Mouse (Mus musculus): ENCODE data around the gene Kcnab2. TPM values are rescaled to one million over a fixed set of nuclear protein-coding genes. Genes with fewer than 3 reads are reported as not detected.

Kcnab2 gene
- total RNA-seq (2017): 49.3 and 49.7 TPM in 2 replicates

- ATAC-seq (ENCODE audit: extremely low read depth, insufficient number of reproducible peaks, low FRiP score, poor library complexity, severe bottlenecking): peak; percentile 94
Measured at GRCm38 (mm10) chr4:152477466-152478223, at the start of gene Kcnab2. TSS of gene Kcnab2 (minus strand) at chr4:152477871.

- ATAC-seq (ENCODE audit: extremely low read depth, insufficient number of reproducible peaks, low FRiP score, poor library complexity, severe bottlenecking): no peak
Measured at GRCm38 (mm10) chr4:152520083-152520482, 42.4 kb upstream of the Kcnab2 start.

- no peak for ATAC-seq (ENCODE audit: extremely low read depth, insufficient number of reproducible peaks, low FRiP score, poor library complexity, severe bottlenecking)
Measured at GRCm38 (mm10) chr4:152519106-152519505, 41.4 kb upstream of the Kcnab2 start.

- no peak for ATAC-seq (ENCODE audit: extremely low read depth, insufficient number of reproducible peaks, low FRiP score, poor library complexity, severe bottlenecking)
Measured at GRCm38 (mm10) chr4:152514884-152515283, 37.2 kb upstream of the Kcnab2 start.

- no peak for ATAC-seq (ENCODE audit: extremely low read depth, insufficient number of reproducible peaks, low FRiP score, poor library complexity, severe bottlenecking)
Measured at GRCm38 (mm10) chr4:152512221-152512925, 34.7 kb upstream of the Kcnab2 start.

GRCm38 (mm10) chr4:152494360-152494879 is 16.7 kb upstream of the Kcnab2 start:
- ATAC-seq (ENCODE audit: extremely low read depth, insufficient number of reproducible peaks, low FRiP score, poor library complexity, severe bottlenecking): no peak

- ATAC-seq (ENCODE audit: extremely low read depth, insufficient number of reproducible peaks, low FRiP score, poor library complexity, severe bottlenecking): peak; percentile 59
Measured at GRCm38 (mm10) chr4:152491250-152491899, 13.7 kb upstream of the Kcnab2 start.

GRCm38 (mm10) chr4:152490311-152490710 is 12.6 kb upstream of the Kcnab2 start:
- ATAC-seq (ENCODE audit: extremely low read depth, insufficient number of reproducible peaks, low FRiP score, poor library complexity, severe bottlenecking): no peak

- ATAC-seq (ENCODE audit: extremely low read depth, insufficient number of reproducible peaks, low FRiP score, poor library complexity, severe bottlenecking): no peak
Measured at GRCm38 (mm10) chr4:152488046-152488445, 10.4 kb upstream of the Kcnab2 start.

GRCm38 (mm10) chr4:152480426-152480825 is 2.8 kb upstream of the Kcnab2 start:
- no peak for ATAC-seq (ENCODE audit: extremely low read depth, insufficient number of reproducible peaks, low FRiP score, poor library complexity, severe bottlenecking)

- ATAC-seq (ENCODE audit: extremely low read depth, insufficient number of reproducible peaks, low FRiP score, poor library complexity, severe bottlenecking): no peak
Measured at GRCm38 (mm10) chr4:152478224-152478567, 525 bp upstream of the Kcnab2 start.

GRCm38 (mm10) chr4:152477106-152477465 is 585 bp downstream of the Kcnab2 start:
- ATAC-seq (ENCODE audit: extremely low read depth, insufficient number of reproducible peaks, low FRiP score, poor library complexity, severe bottlenecking): no peak

GRCm38 (mm10) chr4:152476427-152477023 is 1.1 kb downstream of the Kcnab2 start, which contains the start of gene Nphp4:
TSS of gene Nphp4 (plus strand) at chr4:152476706.
- ATAC-seq (ENCODE audit: extremely low read depth, insufficient number of reproducible peaks, low FRiP score, poor library complexity, severe bottlenecking): no peak

- ATAC-seq (ENCODE audit: extremely low read depth, insufficient number of reproducible peaks, low FRiP score, poor library complexity, severe bottlenecking): no peak
Measured at GRCm38 (mm10) chr4:152475941-152476340, 1.7 kb downstream of the Kcnab2 start.

- ATAC-seq (ENCODE audit: extremely low read depth, insufficient number of reproducible peaks, low FRiP score, poor library complexity, severe bottlenecking): no peak
Measured at GRCm38 (mm10) chr4:152467951-152468350, 9.7 kb downstream of the Kcnab2 start.

GRCm38 (mm10) chr4:152466601-152467000 is 11.1 kb downstream of the Kcnab2 start:
- no peak for ATAC-seq (ENCODE audit: extremely low read depth, insufficient number of reproducible peaks, low FRiP score, poor library complexity, severe bottlenecking)

GRCm38 (mm10) chr4:152465116-152465515 is 12.6 kb downstream of the Kcnab2 start:
- ATAC-seq (ENCODE audit: extremely low read depth, insufficient number of reproducible peaks, low FRiP score, poor library complexity, severe bottlenecking): no peak

- no peak for ATAC-seq (ENCODE audit: extremely low read depth, insufficient number of reproducible peaks, low FRiP score, poor library complexity, severe bottlenecking)
Measured at GRCm38 (mm10) chr4:152463147-152463546, 14.5 kb downstream of the Kcnab2 start.

- ATAC-seq (ENCODE audit: extremely low read depth, insufficient number of reproducible peaks, low FRiP score, poor library complexity, severe bottlenecking): no peak
Measured at GRCm38 (mm10) chr4:152462516-152462915, 15.2 kb downstream of the Kcnab2 start.
